Mouse (Mus musculus) stomach, postnatal 0 days (tissue): ENCODE measurements around the gene Apol11b. TPM values are rescaled to one million over a fixed set of nuclear protein-coding genes. Genes with fewer than 3 reads are reported as not detected.

Source experiments
- ATAC-seq: fragments of 200-750 bp; cut with Nextera tagmentation; 2 replicates; pipeline ENCODE4 v1.8.0; 2017; ENCODE audit not compliant: low FRiP score, low TSS enrichment
- DNase-seq: peaks from one replicate; pipeline ENCODE4 v3.0.0-alpha.2; 2016; ENCODE audit warnings: low spot score
- H3K27ac ChIP-seq: fragments of 300-500 bp; sonication (generic); replicated peaks from 2 replicates; pipeline ENCODE4 v1.5.1; 2014; ENCODE audit warnings: mild to moderate bottlenecking, control low read depth
- H3K27me3 ChIP-seq: fragments of 300-500 bp; sonication (generic); 2 replicates; pipeline ENCODE4 v1.6.1; 2014; ENCODE audit warnings: low read length; ENCODE audit not compliant: control insufficient read depth, insufficient read depth
- H3K36me3 ChIP-seq: fragments of 300-500 bp; sonication (generic); 2 replicates; pipeline ENCODE4 v1.6.1; 2014; ENCODE audit warnings: low read length, mixed read lengths; ENCODE audit not compliant: control insufficient read depth, insufficient read depth
- H3K4me1 ChIP-seq: fragments of 300-500 bp; sonication (generic); replicated peaks from 2 replicates; pipeline ENCODE4 v1.6.1; 2014; ENCODE audit warnings: antibody characterized with exemption; ENCODE audit not compliant: control insufficient read depth, insufficient read depth
- H3K4me2 ChIP-seq: fragments of 300-500 bp; sonication (generic); replicated peaks from 2 replicates; pipeline ENCODE4 v1.6.1; 2014; ENCODE audit warnings: low read depth, mild to moderate bottlenecking, control low read depth, moderate library complexity
- H3K4me3 ChIP-seq: fragments of 300-500 bp; sonication (generic); 2 replicates; pipeline ENCODE4 v1.5.1; 2014; ENCODE audit warnings: low read depth, low read length, control low read depth
- H3K9ac ChIP-seq: fragments of 300-500 bp; sonication (generic); 2 replicates; pipeline ENCODE4 v1.6.1; 2014; ENCODE audit warnings: mild to moderate bottlenecking, low read length, control low read depth, mixed read lengths
- H3K9me3 ChIP-seq: fragments of 300-500 bp; sonication (generic); 2 replicates; pipeline ENCODE4 v1.6.1; 2016; ENCODE audit warnings: low read length; ENCODE audit not compliant: control insufficient read depth
- CTCF ChIP-seq: IDR thresholded peaks from 2 replicates; pipeline ENCODE4 v1.5.1; 2016; ENCODE audit warnings: antibody characterized with exemption, low read depth, mild to moderate bottlenecking, moderate library complexity
- EP300 ChIP-seq: optimal IDR thresholded peaks from 2 replicates; pipeline ENCODE3; 2016; ENCODE audit warnings: antibody characterized with exemption
- WGBS: fragments of 180-500 bp; shearing (Covaris S2); extraction: QIAGEN DNeasy Blood & Tissue Kit; methylation state at CpG from one replicate; pipeline ENCODE4 v1.1.7; 2014; 5-methylcytosine and 5-hydroxymethylcytosine counted together
- polyA plus RNA-seq: library from polyadenylated mRNA; unstranded; fragments of >200 nt; fragmentation: Nextera tagmentation; extraction: Ambion mirVana; gene quantifications from 2 replicates; pipeline ENCODE4 v1.2.1, GENCODE M21; 2015

Apol11b gene
- polyA plus RNA-seq, 1 experiment from 2014 or later = 0.05 TPM

- Histone ChIP-seq H3K9me3 (no peaks in the 10 kb centered on the region), H3K27ac (no peak overlapping the region), H3K4me2 (no peak overlapping the region), H3K36me3 (no peaks in the 10 kb centered on the region), H3K9ac (no peak overlapping the region), H3K4me3 (no peak overlapping the region), H3K4me1 (no peaks in the 10 kb centered on the region), H3K27me3 (no peaks in the 10 kb centered on the region)
- ATAC-seq = no peak
- 67% methylated on average over 1 of the region's 1 CpGs for WGBS
- no peak for TF ChIP-seq EP300
- TF ChIP-seq CTCF = no peak
- no peak for DNase-seq
Observed at GRCm38 (mm10) chr15:77593557-77593956, 49.5 kb downstream of the Apol11b start.

DNA sequence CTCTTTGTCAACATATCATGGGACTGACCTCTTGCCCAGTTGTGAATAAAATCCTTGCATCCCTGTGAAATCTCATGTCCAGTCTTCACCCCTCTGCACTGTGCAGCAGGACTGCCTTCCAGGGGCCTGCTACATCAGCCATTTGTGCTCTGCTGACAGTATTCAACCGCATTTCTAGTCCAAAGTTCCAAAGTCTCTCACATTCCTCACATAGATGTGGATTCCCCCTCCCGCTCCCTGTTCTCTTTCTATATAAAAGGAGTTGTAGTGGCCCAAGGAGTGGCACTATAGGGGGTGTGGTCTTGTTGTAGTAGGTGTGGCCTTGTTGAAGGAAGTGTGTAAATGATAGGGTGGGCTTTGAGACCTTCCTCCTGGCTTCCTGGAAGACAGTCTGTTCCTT, 52.2 kb downstream of the Apol11b start:
- WGBS = 44% methylated on average over 2 of the region's 2 CpGs
- no peak for ATAC-seq

DNA sequence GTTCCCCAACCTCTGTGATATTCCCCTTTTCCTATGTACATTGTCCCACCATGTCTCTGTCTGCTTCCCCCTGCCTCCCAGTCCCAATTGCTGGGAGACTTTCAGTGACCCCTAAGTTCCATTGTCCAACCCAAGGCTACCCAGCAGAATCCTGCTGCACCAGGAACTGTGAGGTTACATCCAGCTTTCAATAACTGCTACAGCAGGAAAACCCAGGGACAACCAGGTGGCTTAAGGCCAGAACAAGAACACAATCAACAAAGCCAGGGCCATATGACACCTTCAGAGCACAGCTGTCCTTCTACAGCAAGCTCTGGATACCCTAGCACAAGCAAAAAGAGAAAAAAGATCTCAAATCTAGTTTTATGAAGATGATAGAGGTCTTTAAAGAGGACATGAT, 54.1 kb downstream of the Apol11b start:
- Histone ChIP-seq H3K4me1 (no peaks in the 10 kb centered on the region), H3K27ac (no peak overlapping the region), H3K36me3 (no peaks in the 10 kb centered on the region), H3K4me2 (no peak overlapping the region), H3K27me3 (no peaks in the 10 kb centered on the region), H3K9ac (no peak overlapping the region), H3K9me3 (no peaks in the 10 kb centered on the region), H3K4me3 (no peak overlapping the region)
- DNase-seq (no peak), ATAC-seq (no peak)
- TF ChIP-seq EP300 = no peak

More for the DNA sequence above, 52.2 kb downstream of the Apol11b start:
- Histone ChIP-seq H3K4me2 (no peak overlapping the region), H3K27me3 (no peaks in the 10 kb centered on the region), H3K27ac (no peak overlapping the region), H3K4me3 (no peak overlapping the region), H3K9ac (no peak overlapping the region), H3K9me3 (no peaks in the 10 kb centered on the region), H3K36me3 (no peaks in the 10 kb centered on the region), H3K4me1 (no peaks in the 10 kb centered on the region)
- no peak for DNase-seq
- no peak for TF ChIP-seq EP300

DNA sequence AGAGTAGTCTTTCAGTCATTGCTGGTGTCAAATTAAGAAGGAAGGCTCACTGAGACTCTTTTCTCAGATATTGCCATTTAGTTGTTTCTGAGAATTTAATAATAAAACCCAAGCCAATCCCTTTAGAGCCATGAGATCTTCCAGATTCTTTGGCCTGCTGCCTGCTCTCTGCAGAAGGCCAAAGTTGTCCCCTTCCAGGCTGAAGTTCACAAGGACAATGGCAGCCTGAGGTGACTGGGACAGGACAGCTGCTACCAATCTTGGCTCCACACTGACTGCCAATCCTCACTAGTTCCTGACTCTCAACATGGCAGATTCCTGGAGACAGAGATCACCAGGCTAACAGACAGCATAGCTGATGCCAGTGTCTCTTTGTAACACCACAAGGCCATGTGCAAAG, 56.1 kb downstream of the Apol11b start:
- Histone ChIP-seq H3K4me2 (no peak overlapping the region), H3K4me1 (no peaks in the 10 kb centered on the region), H3K36me3 (no peaks in the 10 kb centered on the region), H3K27ac (no peak overlapping the region), H3K4me3 (no peak overlapping the region), H3K9ac (no peak overlapping the region), H3K27me3 (no peaks in the 10 kb centered on the region), H3K9me3 (no peaks in the 10 kb centered on the region)
- no peak for TF ChIP-seq CTCF
- TF ChIP-seq EP300 = no peak
- ATAC-seq (no peak), DNase-seq (no peak)

Other genes starting within 250 kb of the Apol11b start
- gene Apol7a, start 244.2 kb downstream of the Apol11b start, polyA plus RNA-seq = 12.7 and 14.5 TPM in 2 replicates
- 2.3 and 3.1 TPM in 2 replicates for gene Apol9a, start 232.2 kb downstream of the Apol11b start, polyA plus RNA-seq
- 0.15 TPM in 1 of 2 replicates, not detected in the other for gene Apol7b, start 195.8 kb downstream of the Apol11b start, polyA plus RNA-seq
- not detected in 2 replicates for gene Apol10a, start 166.2 kb downstream of the Apol11b start, polyA plus RNA-seq
- not detected in 2 replicates for gene Apol11a, start 135.0 kb downstream of the Apol11b start, polyA plus RNA-seq
- 0.28 and 0.34 TPM in 2 replicates for gene Apol7c, start 110.0 kb downstream of the Apol11b start, polyA plus RNA-seq
- gene 1700025B11Rik, start 81.4 kb downstream of the Apol11b start, polyA plus RNA-seq = not detected in 2 replicates
- 0.38 and 0.50 TPM in 2 replicates for gene Apol10b, start 47.2 kb downstream of the Apol11b start, polyA plus RNA-seq
- gene Gm36245, start 44.0 kb downstream of the Apol11b start, polyA plus RNA-seq = not detected in 2 replicates
- gene Apol7e, start 55.6 kb upstream of the Apol11b start, polyA plus RNA-seq = 0.10 TPM in 1 of 2 replicates, not detected in the other
- 0.33 and 0.45 TPM in 2 replicates for gene Apol9b, start 85.8 kb upstream of the Apol11b start, polyA plus RNA-seq
- gene Apol8, start 113.7 kb upstream of the Apol11b start, polyA plus RNA-seq = 0.05 and 0.10 TPM in 2 replicates
- gene Myh9, start 198.9 kb upstream of the Apol11b start, polyA plus RNA-seq = 27.9 and 32.9 TPM in 2 replicates